Mouse (Mus musculus) limb, embryonic 12.5 days (tissue): ENCODE data around the gene Sypl. TPM values are rescaled to one million over a fixed set of nuclear protein-coding genes. Genes with fewer than 3 reads are reported as not detected.
"Not testable (repeated sequence)": the region's sequence is repeated elsewhere in the genome, so short reads cannot be mapped to it uniquely, and the experiment has no call there.

ENCODE experiments used
- ATAC-seq: fragments of 200-750 bp; cut with Nextera tagmentation; 2 replicates; pipeline ENCODE4 v1.8.0; 2017; ENCODE audit warnings: low read depth, moderate TSS enrichment; ENCODE audit not compliant: insufficient number of reproducible peaks, insufficient read depth, low FRiP score, low TSS enrichment
- H3K27ac ChIP-seq: fragments of 300-500 bp; sonication (generic); 2 replicates; pipeline ENCODE4 v1.5.1; 2016; ENCODE audit warnings: mild to moderate bottlenecking, moderate library complexity
- H3K27me3 ChIP-seq: fragments of 300-500 bp; sonication (generic); 2 replicates; pipeline ENCODE4 v1.6.1; 2016; ENCODE audit warnings: mild to moderate bottlenecking, moderate library complexity
- H3K36me3 ChIP-seq: fragments of 300-500 bp; sonication (generic); 2 replicates; pipeline ENCODE4 v1.6.1; 2016; ENCODE audit warnings: mild to moderate bottlenecking, moderate library complexity
- H3K4me1 ChIP-seq: fragments of 300-500 bp; sonication (generic); replicated peaks from 2 replicates; pipeline ENCODE4 v1.6.1; 2016
- H3K4me2 ChIP-seq: fragments of 300-500 bp; sonication (generic); 2 replicates; pipeline ENCODE4 v1.6.1; 2016; ENCODE audit warnings: mild to moderate bottlenecking, moderate library complexity
- H3K4me3 ChIP-seq: fragments of 300-500 bp; sonication (generic); replicated peaks from 2 replicates; pipeline ENCODE4 v1.5.1; 2016; ENCODE audit warnings: mild to moderate bottlenecking
- H3K9ac ChIP-seq: fragments of 300-500 bp; sonication (generic); replicated peaks from 2 replicates; pipeline ENCODE4 v1.6.1; 2016; ENCODE audit warnings: mild to moderate bottlenecking, moderate library complexity
- H3K9me3 ChIP-seq: fragments of 300-500 bp; sonication (generic); 2 replicates; pipeline ENCODE4 v1.6.1; 2016; ENCODE audit warnings: mild to moderate bottlenecking, moderate library complexity
- WGBS: fragments of 180-500 bp; shearing (Covaris S2); methylation state at CpG from one replicate; pipeline ENCODE4 v1.1.7; 2016; 5-methylcytosine and 5-hydroxymethylcytosine counted together
- polyA plus RNA-seq: library from polyadenylated mRNA; unstranded; fragments of >200 nt; fragmentation: Nextera tagmentation; extraction: Ambion mirVana; gene quantifications from 2 replicates; pipeline ENCODE4 v1.2.1, GENCODE M21; 2016

Gene Sypl
- polyA plus RNA-seq, 1 experiment from 2014 or later = 66.6 TPM

- Histone ChIP-seq H3K27me3 (no peaks in the 10 kb centered on the region), H3K36me3 (peaks cover 27% of the 10 kb centered on the region), H3K4me1 (no peaks in the 10 kb centered on the region), H3K9ac (no peak overlapping the region), H3K4me2 (no peak overlapping the region), H3K27ac (no peak overlapping the region), H3K4me3 (no peak overlapping the region), H3K9me3 (no peaks in the 10 kb centered on the region)
- ATAC-seq = no peak
These were observed 21.2 kb downstream of the Sypl start for GRCm38 (mm10) chr12:32974893-32975292.

- ATAC-seq = no peak
- no peaks in the 10 kb centered on the region for H3K9me3 ChIP-seq
- H3K9ac ChIP-seq = no peak overlapping the region
- WGBS = 78% methylated on average over 3 of the region's 3 CpGs
- no peak overlapping the region for H3K27ac ChIP-seq
- no peaks in the 10 kb centered on the region for H3K27me3 ChIP-seq
- no peak overlapping the region for H3K4me3 ChIP-seq
- H3K4me2 ChIP-seq = no peak overlapping the region
- peaks cover 23% of the 10 kb centered on the region for H3K36me3 ChIP-seq
- no peaks in the 10 kb centered on the region for H3K4me1 ChIP-seq
These were observed 21.8 kb downstream of the Sypl start for GRCm38 (mm10) chr12:32975501-32975900.

- H3K27ac ChIP-seq = no peak overlapping the region
- no peak for ATAC-seq
These were observed 28.9 kb downstream of the Sypl start for GRCm38 (mm10) chr12:32982631-32983030.

GRCm38 (mm10) chr12:32983081-32983480 lies 29.4 kb downstream of the Sypl start:
- Histone ChIP-seq H3K9me3 (no peaks in the 10 kb centered on the region), H3K27ac (no peak overlapping the region), H3K9ac (no peak overlapping the region), H3K27me3 (no peaks in the 10 kb centered on the region), H3K4me1 (no peaks in the 10 kb centered on the region), H3K36me3 (no peaks in the 10 kb centered on the region), H3K4me2 (no peak overlapping the region), H3K4me3 (no peak overlapping the region)
- WGBS = 96% methylated on average over 1 of the region's 1 CpGs
- ATAC-seq = no peak

More at GRCm38 (mm10) chr12:32982631-32983030, 28.9 kb downstream of the Sypl start:
- H3K36me3 ChIP-seq = no peaks in the 10 kb centered on the region
- H3K9me3 ChIP-seq = no peaks in the 10 kb centered on the region
- no peak overlapping the region for H3K4me2 ChIP-seq
- H3K27me3 ChIP-seq = no peaks in the 10 kb centered on the region
- WGBS = 100% methylated on average over 1 of the region's 1 CpGs
- H3K4me3 ChIP-seq = no peak overlapping the region
- H3K9ac ChIP-seq = no peak overlapping the region
- no peaks in the 10 kb centered on the region for H3K4me1 ChIP-seq

GRCm38 (mm10) chr12:32986284-32986683 lies 32.6 kb downstream of the Sypl start:
- no peak overlapping the region for H3K27ac ChIP-seq
- no peaks in the 10 kb centered on the region for H3K9me3 ChIP-seq
- WGBS = 79% methylated on average over 1 of the region's 1 CpGs
- no peak overlapping the region for H3K9ac ChIP-seq
- H3K4me2 ChIP-seq = no peak overlapping the region
- H3K27me3 ChIP-seq = no peaks in the 10 kb centered on the region
- 0 out of 2 replicates have a peak, but pooled peaks cover 3% of the 10 kb centered on the region for H3K4me1 ChIP-seq
- H3K36me3 ChIP-seq = no peaks in the 10 kb centered on the region
- ATAC-seq = no peak
- H3K4me3 ChIP-seq = no peak overlapping the region

GRCm38 (mm10) chr12:32989731-32990130 lies 36.0 kb downstream of the Sypl start:
- no peaks in the 10 kb centered on the region for H3K36me3 ChIP-seq
- no peak overlapping the region for H3K4me2 ChIP-seq
- no peak overlapping the region for H3K4me3 ChIP-seq
- no peaks in the 10 kb centered on the region for H3K27me3 ChIP-seq
- H3K9me3 ChIP-seq = no peaks in the 10 kb centered on the region
- peak; percentile 42; the same call in 1 of the 2 replicates for ATAC-seq
- no peak overlapping the region for H3K27ac ChIP-seq
- 0 out of 2 replicates have a peak, but pooled peaks cover 3% of the 10 kb centered on the region for H3K4me1 ChIP-seq
- no peak overlapping the region for H3K9ac ChIP-seq
- WGBS = 58% methylated on average over 12 of the region's 12 CpGs

- Histone ChIP-seq H3K27me3 (no peaks in the 10 kb centered on the region), H3K9me3 (no peaks in the 10 kb centered on the region), H3K4me2 (no peak overlapping the region), H3K27ac (no peak overlapping the region), H3K4me3 (no peak overlapping the region), H3K4me1 (0 out of 2 replicates have a peak, but pooled peaks cover 3% of the 10 kb centered on the region), H3K36me3 (no peaks in the 10 kb centered on the region), H3K9ac (no peak overlapping the region)
- 71% methylated on average over 5 of the region's 5 CpGs for WGBS
- no peak for ATAC-seq
These were observed 40.4 kb downstream of the Sypl start for GRCm38 (mm10) chr12:32994081-32994480.

- Histone ChIP-seq H3K9me3 (no peaks in the 10 kb centered on the region), H3K36me3 (no peaks in the 10 kb centered on the region), H3K4me1 (no peaks in the 10 kb centered on the region), H3K4me3 (no peak overlapping the region), H3K4me2 (no peak overlapping the region), H3K27me3 (no peaks in the 10 kb centered on the region), H3K9ac (no peak overlapping the region), H3K27ac (no peak overlapping the region)
- 71% methylated on average over 4 of the region's 4 CpGs for WGBS
- no peak for ATAC-seq
These were observed 41.6 kb downstream of the Sypl start for GRCm38 (mm10) chr12:32995081-32995834.

- Histone ChIP-seq H3K4me2 (no peak overlapping the region), H3K9ac (no peak overlapping the region), H3K4me1 (0 out of 2 replicates have a peak, but pooled peaks cover 1% of the 10 kb centered on the region), H3K4me3 (no peak overlapping the region), H3K36me3 (no peaks in the 10 kb centered on the region), H3K9me3 (no peaks in the 10 kb centered on the region), H3K27me3 (no peaks in the 10 kb centered on the region), H3K27ac (no peak overlapping the region)
- ATAC-seq = no peak
- 57% methylated on average over 5 of the region's 5 CpGs for WGBS
These were observed 45.1 kb downstream of the Sypl start for GRCm38 (mm10) chr12:32998766-32999165.

- H3K27me3 ChIP-seq, H3K4me2 ChIP-seq, H3K4me1 ChIP-seq, ATAC-seq, H3K4me3 ChIP-seq, H3K27ac ChIP-seq, H3K9me3 ChIP-seq, H3K36me3 ChIP-seq, H3K9ac ChIP-seq: not testable (repeated sequence)
- WGBS = 15% methylated on average over 3 of the region's 3 CpGs
These were observed 46.1 kb downstream of the Sypl start for GRCm38 (mm10) chr12:32999778-33000177.

GRCm38 (mm10) chr12:33000402-33000801 lies 46.7 kb downstream of the Sypl start:
- H3K27me3 ChIP-seq = no peaks in the 10 kb centered on the region
- no peak overlapping the region for H3K4me2 ChIP-seq
- no peak for ATAC-seq
- 67% methylated on average over 4 of the region's 4 CpGs for WGBS
- H3K9me3 ChIP-seq = no peaks in the 10 kb centered on the region
- 0 out of 2 replicates have a peak, but pooled peaks cover 4% of the 10 kb centered on the region for H3K4me1 ChIP-seq
- H3K9ac ChIP-seq = no peak overlapping the region
- no peaks in the 10 kb centered on the region for H3K36me3 ChIP-seq
- no peak overlapping the region for H3K4me3 ChIP-seq
- H3K27ac ChIP-seq = no peak overlapping the region
